Mouse (Mus musculus) adrenal gland, postnatal 10 days (tissue): ENCODE results near the gene Eef1akmt1. TPM values are rescaled to one million over a fixed set of nuclear protein-coding genes. Genes with fewer than 3 reads are reported as not detected.

Experiments
- DNase-seq: peaks from one replicate; pipeline ENCODE4 v3.0.0; 2021; ENCODE audit warnings: mixed read lengths
- total RNA-seq, 2 experiments: library from RNA; stranded (reverse); gene quantifications; 2 replicates each; pipeline ENCODE4 v1.2.3; 2021

The Eef1akmt1 gene
- total RNA-seq, 2 experiments from 2014 or later, result 32.3 to 34.6 TPM

DNA sequence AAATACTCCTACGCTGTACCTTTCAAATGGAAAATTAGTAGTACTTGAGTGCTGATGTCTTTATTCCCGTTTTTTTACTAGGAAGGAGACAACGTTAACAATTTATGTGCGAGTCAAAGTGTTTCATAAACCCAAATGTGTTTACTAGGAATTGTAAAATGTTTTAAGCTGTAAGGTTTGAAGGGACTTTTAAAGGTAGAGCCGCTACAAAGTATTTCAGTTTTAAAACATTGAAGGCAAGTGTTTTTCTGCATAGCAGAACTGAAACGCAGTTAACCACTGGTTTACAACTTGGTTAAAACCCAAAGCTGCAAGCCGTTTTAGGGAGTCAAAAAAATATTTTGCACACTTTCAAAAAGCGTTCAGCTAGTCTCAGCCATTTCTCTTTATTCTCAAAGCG lies 47.6 kb downstream of the Eef1akmt1 start:
- DNase-seq, result no peak

DNA sequence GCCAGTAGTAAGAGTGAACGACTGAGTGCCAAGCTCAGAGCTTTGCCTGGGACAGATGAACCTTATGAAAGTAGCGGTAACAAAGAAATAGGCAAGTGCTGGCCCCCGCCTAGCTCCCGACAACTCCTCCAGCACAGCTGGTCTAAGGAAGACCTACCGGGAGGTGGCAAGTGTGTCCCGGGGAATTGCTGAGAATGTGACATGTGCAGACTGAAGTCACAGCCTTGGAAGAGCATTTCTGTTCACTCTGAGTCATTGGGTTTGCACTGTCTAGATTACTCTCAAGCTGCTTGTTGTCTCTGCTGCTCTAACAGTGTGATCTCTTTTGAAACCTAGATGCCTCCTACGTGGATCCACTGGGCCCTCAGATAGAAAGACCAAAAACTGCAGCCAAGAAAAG lies 54.4 kb downstream of the Eef1akmt1 start:
- DNase-seq, result no peak

DNA sequence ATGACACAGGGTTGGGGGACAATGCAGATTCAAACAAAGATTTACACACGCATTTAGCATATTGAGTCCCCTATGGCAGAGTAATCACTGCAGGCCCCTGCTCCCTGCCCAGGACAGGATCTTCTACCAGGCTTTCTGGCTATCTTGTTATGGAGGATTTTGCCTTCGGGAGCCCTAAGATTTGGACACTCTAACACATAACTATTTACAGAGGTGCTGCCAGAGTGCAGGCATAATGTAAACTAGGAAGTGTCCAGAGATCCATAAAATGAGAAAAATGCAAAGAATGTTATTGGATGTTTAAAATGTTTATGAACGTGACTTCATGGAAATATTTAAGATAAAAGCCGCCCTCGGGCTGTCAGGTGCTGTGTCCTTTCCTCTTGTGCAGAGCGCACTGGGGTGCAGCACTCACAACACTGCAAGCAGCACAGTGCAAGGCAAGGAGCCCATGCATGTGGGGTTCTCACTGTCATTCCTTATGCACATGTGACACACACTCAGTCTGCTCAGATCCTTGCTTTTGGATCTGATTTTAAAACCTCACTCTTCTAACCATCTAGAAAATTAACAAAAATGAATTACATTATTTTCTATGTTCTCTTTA lies 56.2 kb downstream of the Eef1akmt1 start:
- no peak for DNase-seq

DNA sequence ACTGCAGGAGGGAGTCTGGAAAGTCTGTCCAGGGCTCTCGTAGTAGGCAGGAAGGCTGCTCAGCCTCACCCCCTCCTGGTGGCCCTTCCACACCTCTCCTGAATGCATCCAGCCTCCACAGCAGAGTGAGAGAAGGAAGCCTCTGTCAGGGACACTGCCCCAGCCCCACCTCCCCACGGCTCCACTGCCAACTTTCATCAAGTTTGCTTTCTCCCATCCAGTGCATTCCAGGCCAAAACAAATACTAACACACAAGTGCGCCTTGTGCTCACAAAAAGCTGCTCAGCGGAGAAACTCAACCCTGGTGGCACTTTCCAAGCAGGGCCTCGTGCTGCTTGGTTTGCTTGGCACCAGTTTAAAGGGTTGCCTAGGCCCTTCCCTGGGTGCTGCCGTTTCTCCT lies 61.9 kb downstream of the Eef1akmt1 start:
- DNase-seq, result no peak

DNA sequence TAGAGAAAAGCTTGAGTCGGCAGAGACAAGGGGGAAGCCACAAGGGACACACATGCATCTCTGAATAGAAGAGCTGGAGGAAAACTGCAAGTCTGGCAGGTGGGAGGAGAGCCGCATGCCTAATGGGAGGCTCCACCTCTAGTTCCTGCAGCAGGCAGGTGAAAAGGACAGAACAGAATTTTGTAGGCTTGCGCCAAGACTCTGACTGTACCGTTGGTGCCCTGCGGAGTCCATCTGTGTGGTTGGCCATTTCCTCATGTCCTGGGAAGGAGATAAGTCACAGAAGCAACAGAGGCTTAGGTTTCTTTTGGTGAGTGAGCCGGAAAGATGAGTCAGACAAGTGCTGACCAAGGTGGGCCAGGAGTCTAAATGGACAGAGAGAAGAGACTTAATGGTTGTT lies 67.7 kb downstream of the Eef1akmt1 start:
- no peak for DNase-seq

Other genes starting within 250 kb of the Eef1akmt1 start
- gene Cryl1, start 173.1 kb downstream of the Eef1akmt1 start, total RNA-seq, result 10 to 100 TPM; 18.7 to 19.6 TPM
- gene Ift88, start 147.6 kb downstream of the Eef1akmt1 start, total RNA-seq, result 1 to 10 TPM; 7.2 to 8.9 TPM
- gene Il17d, start 46.8 kb downstream of the Eef1akmt1 start, total RNA-seq, result 1 to 10 TPM; 3.3 to 3.8 TPM
- gene Xpo4, start 93.8 kb upstream of the Eef1akmt1 start, total RNA-seq, result 10 to 100 TPM; 20.7 to 28.1 TPM
- gene Gm49361, start 174.5 kb upstream of the Eef1akmt1 start, total RNA-seq, result 1 to 10 TPM in 1 of 2 experiments, under 1 TPM in 1; 0.94 to 3.9 TPM
- 10 to 100 TPM; 33.6 to 34.4 TPM for gene Lats2, start 186.8 kb upstream of the Eef1akmt1 start, total RNA-seq
- gene Sap18, start 226.6 kb upstream of the Eef1akmt1 start, total RNA-seq, result 10 to 100 TPM; 55.4 to 75.9 TPM